11 mouse cellular contexts compared by ENCODE assay signal in the genomic region with DNA sequence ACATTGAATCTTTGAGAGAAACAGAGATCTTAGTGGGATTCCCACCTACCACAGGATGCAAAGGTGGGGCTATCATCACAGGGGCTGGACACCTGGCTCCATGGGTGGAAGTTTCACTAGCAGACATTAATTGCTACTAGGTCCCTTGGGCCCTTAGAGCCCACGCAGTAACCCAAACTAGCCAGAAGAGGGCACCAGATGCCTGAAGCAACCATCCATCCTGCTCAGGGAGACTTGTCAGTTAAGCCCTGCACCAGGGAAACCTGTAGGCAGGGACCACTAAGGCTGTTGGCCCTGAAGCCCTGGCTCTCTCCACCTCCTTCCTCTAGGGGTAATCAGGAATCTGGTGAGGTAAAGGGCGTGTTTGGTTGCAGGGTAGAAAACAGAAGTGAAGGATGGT. TPM values are rescaled to one million over a fixed set of nuclear protein-coding genes. Genes with fewer than 3 reads are reported as not detected.
DNase-seq lines count a peak whose midpoint lies in the region; ATAC-seq lines count a peak whose summit lies in the region.
"Had no signal": no experiment of that assay in that cellular context is flagged by ENCODE, and none has a peak within 500 bp of the region (broad histone marks: within the 10 kb centered on the region; RNA-seq: fewer than 3 reads in every experiment).

No protein-coding gene starts in this region.

- no peaks in the 10 kb centered on the region for H3K36me3 ChIP-seq in hindbrain, embryonic 11.5 days (ENCODE audit: control insufficient read depth, insufficient read depth, low read length)
- H3K36me3 ChIP-seq in hindbrain, embryonic 12.5 days, result no peaks in the 10 kb centered on the region
- no peaks in the 10 kb centered on the region for H3K36me3 ChIP-seq in embryonic facial prominence, embryonic 14.5 days (ENCODE audit: control insufficient read depth, insufficient read depth, low read length)
- H3K36me3 ChIP-seq: embryonic facial prominence, embryonic 12.5 days; liver, embryonic 13.5 days had no signal

- no peaks in the 10 kb centered on the region for H3K4me1 ChIP-seq in hindbrain, embryonic 11.5 days (replicated peaks; ENCODE audit: control insufficient read depth, insufficient read depth, low read length)
- H3K4me1 ChIP-seq in hindbrain, embryonic 12.5 days, result peaks cover 13% of the 10 kb centered on the region
- H3K4me1 ChIP-seq in embryonic facial prominence, embryonic 14.5 days (ENCODE audit: control insufficient read depth, insufficient read depth, low read length), result peaks cover 31% of the 10 kb centered on the region

- no peaks in the 10 kb centered on the region for H3K27me3 ChIP-seq in hindbrain, embryonic 11.5 days (ENCODE audit: control insufficient read depth, insufficient read depth, low read length)
- H3K27me3 ChIP-seq in hindbrain, embryonic 12.5 days, result 0 out of 2 replicates have a peak, but pooled peaks cover 2% of the 10 kb centered on the region
- no peaks in the 10 kb centered on the region for H3K27me3 ChIP-seq in embryonic facial prominence, embryonic 14.5 days (replicated peaks; ENCODE audit: control insufficient read depth, insufficient read depth, low read length)
- H3K27me3 ChIP-seq: liver, embryonic 13.5 days had no signal

- no peak overlapping the region for H3K4me2 ChIP-seq in hindbrain, embryonic 11.5 days (replicated peaks; ENCODE audit: low read depth, low read length)
- H3K4me2 ChIP-seq in hindbrain, embryonic 12.5 days (replicated peaks), result no peak overlapping the region
- H3K4me2 ChIP-seq in embryonic facial prominence, embryonic 14.5 days (ENCODE audit: low read depth, low read length), result no peak overlapping the region
- H3K4me2 ChIP-seq: embryonic facial prominence, embryonic 12.5 days; liver, embryonic 13.5 days had no signal

- H3K27ac ChIP-seq in hindbrain, embryonic 11.5 days (ENCODE audit: low read depth, low read length), result no peak overlapping the region
- H3K27ac ChIP-seq in hindbrain, embryonic 12.5 days, result no peak overlapping the region
- H3K27ac ChIP-seq in embryonic facial prominence, embryonic 14.5 days (replicated peaks; ENCODE audit: low read depth, low read length), result no peak overlapping the region
- H3K27ac ChIP-seq: embryonic facial prominence, embryonic 12.5 days; liver, embryonic 13.5 days had no signal

- no peak for ATAC-seq in hindbrain, embryonic 11.5 days (ENCODE audit: low FRiP score)
- no peak for ATAC-seq in hindbrain, embryonic 12.5 days (ENCODE audit: low FRiP score)
- ATAC-seq in embryonic facial prominence, embryonic 14.5 days (ENCODE audit: low read depth), result no peak
- ATAC-seq in megakaryocyte, adult 5-6 weeks (ENCODE audit: poor library complexity, severe bottlenecking), result 0 out of 2 replicates have a peak, but pooled peaks have one; percentile 51
- no peak for ATAC-seq in erythroid progenitor cell, adult 5-6 weeks (replicated peaks; ENCODE audit: low FRiP score, poor library complexity, severe bottlenecking)

- no peak overlapping the region for H3K4me3 ChIP-seq in hindbrain, embryonic 11.5 days (ENCODE audit: low read depth, low read length)
- no peak overlapping the region for H3K4me3 ChIP-seq in hindbrain, embryonic 12.5 days
- no peak overlapping the region for H3K4me3 ChIP-seq in embryonic facial prominence, embryonic 14.5 days (ENCODE audit: low read depth, low read length)
- H3K4me3 ChIP-seq: embryonic facial prominence, embryonic 12.5 days; liver, embryonic 13.5 days had no signal

- DNase-seq in hindbrain, embryonic 11.5 days (ENCODE audit: low spot score), result peak; percentile 73
- peak; percentile 20 to 30 for DNase-seq in B cell, adult 2 months
- peak; percentile 40 for DNase-seq in adrenal gland, postnatal 25 days
- peak; percentile 64 for DNase-seq in embryonic facial prominence, embryonic 14.5 days (ENCODE audit: low spot score)
- peak; percentile 65 to 75 for DNase-seq in kidney, postnatal 36 days
- DNase-seq: liver, embryonic 13.5 days had no signal

- 18% methylated on average over 2 of the region's 2 CpGs for WGBS in hindbrain, embryonic 11.5 days
- WGBS in hindbrain, embryonic 12.5 days, result 3% methylated on average over 2 of the region's 2 CpGs
- 18% methylated on average over 2 of the region's 2 CpGs for WGBS in embryonic facial prominence, embryonic 14.5 days

- no peak overlapping the region for H3K9ac ChIP-seq in hindbrain, embryonic 11.5 days (ENCODE audit: low read depth, low read length)
- no peak overlapping the region for H3K9ac ChIP-seq in hindbrain, embryonic 12.5 days
- no peak overlapping the region for H3K9ac ChIP-seq in embryonic facial prominence, embryonic 14.5 days (ENCODE audit: low read depth, low read length)
- H3K9ac ChIP-seq: embryonic facial prominence, embryonic 12.5 days; liver, embryonic 13.5 days had no signal

- H3K9me3 ChIP-seq in hindbrain, embryonic 11.5 days (ENCODE audit: control insufficient read depth, low read length), result no peaks in the 10 kb centered on the region
- H3K9me3 ChIP-seq in hindbrain, embryonic 12.5 days (replicated peaks), result no peaks in the 10 kb centered on the region
- no peaks in the 10 kb centered on the region for H3K9me3 ChIP-seq in embryonic facial prominence, embryonic 14.5 days (ENCODE audit: control insufficient read depth, low read length)
- H3K9me3 ChIP-seq: embryonic facial prominence, embryonic 12.5 days; liver, embryonic 13.5 days had no signal

RNA-seq across cellular contexts. Expression of gene Mlph, which starts 8.5 kb away (rescaled TPM):
- polyA plus RNA-seq in hindbrain, embryonic 11.5 days (2014; fragmentation: Nextera tagmentation; extraction: Ambion mirVana), result 0.03 TPM in 1 of 2 replicates, not detected in the other
- 0.09 and 0.22 TPM in 2 replicates for polyA plus RNA-seq in hindbrain, embryonic 12.5 days (2016; fragmentation: Nextera tagmentation; extraction: Ambion mirVana)
- total RNA-seq in adrenal gland, postnatal 25 days (2021), result 2.3 and 3.1 TPM in 2 replicates
- polyA plus RNA-seq in embryonic facial prominence, embryonic 14.5 days (2014; fragmentation: Nextera tagmentation; extraction: Ambion mirVana), result 0.86 and 1.1 TPM in 2 replicates
- total RNA-seq in megakaryocyte, adult 5-6 weeks (2015), result not detected in 2 replicates
- not detected in 2 replicates for total RNA-seq in megakaryocyte, adult 5-6 weeks (2017)
- not detected in 2 replicates for total RNA-seq in erythroid progenitor cell, adult 5-6 weeks (2015; ENCODE audit: low replicate concordance)
- not detected in 2 replicates for total RNA-seq in erythroid progenitor cell, adult 5-6 weeks (2017; ENCODE audit: low replicate concordance)

RNA-seq across cellular contexts. Expression of gene Prlh, which starts 46.6 kb away (rescaled TPM):
- not detected in 2 replicates for polyA plus RNA-seq in hindbrain, embryonic 11.5 days (2014; fragmentation: Nextera tagmentation; extraction: Ambion mirVana)
- not detected in 2 replicates for polyA plus RNA-seq in hindbrain, embryonic 12.5 days (2016; fragmentation: Nextera tagmentation; extraction: Ambion mirVana)
- not detected in 2 replicates for total RNA-seq in adrenal gland, postnatal 25 days (2021)
- not detected in 2 replicates for polyA plus RNA-seq in embryonic facial prominence, embryonic 14.5 days (2014; fragmentation: Nextera tagmentation; extraction: Ambion mirVana)
- not detected in 2 replicates for total RNA-seq in megakaryocyte, adult 5-6 weeks (2015)
- total RNA-seq in megakaryocyte, adult 5-6 weeks (2017), result not detected in 2 replicates
- total RNA-seq in erythroid progenitor cell, adult 5-6 weeks (2015; ENCODE audit: low replicate concordance), result not detected in 2 replicates
- total RNA-seq in erythroid progenitor cell, adult 5-6 weeks (2017; ENCODE audit: low replicate concordance), result not detected in 2 replicates
- polyA plus RNA-seq: embryonic facial prominence, embryonic 12.5 days; stomach, embryonic 14.5 days had no signal
